Mouse (Mus musculus): ENCODE measurements at regions not wholly inside any gene's neighbourhood (a gene's known extent, or its start where the extent isn't known, plus 50 kb on each side); places are given as distances from the start of the nearest gene placed in this dataset.
"Not testable (repeated sequence)": the region's sequence is repeated elsewhere in the genome, so short reads cannot be mapped to it uniquely, and the experiment has no call there.

- no peak for DNase-seq (ENCODE audit: low spot score in 2 of 2)
Observed at GRCm38 (mm10) chr4:131417159-131417748, 420.8 kb downstream of the Ptpru start.

GRCm38 (mm10) chr4:131425311-131425710, 412.8 kb downstream of the Ptpru start:
- no peak for DNase-seq (ENCODE audit: low spot score in 2 of 2)

- no peak for DNase-seq (ENCODE audit: low spot score in 2 of 2)
Observed at GRCm38 (mm10) chr4:131427871-131428270, 410.2 kb downstream of the Ptpru start.

- no peak for DNase-seq (ENCODE audit: low spot score in 2 of 2)
Observed at GRCm38 (mm10) chr4:131429356-131429755, 408.7 kb downstream of the Ptpru start.

GRCm38 (mm10) chr4:131430420-131430819, 407.7 kb downstream of the Ptpru start:
- DNase-seq (ENCODE audit: low spot score in 2 of 2): no peak

- DNase-seq (ENCODE audit: low spot score in 2 of 2): no peak
Observed at GRCm38 (mm10) chr4:131431188-131431587, 406.9 kb downstream of the Ptpru start.

- no peak for DNase-seq (ENCODE audit: low spot score in 2 of 2)
Observed at GRCm38 (mm10) chr4:131432591-131433177, 405.4 kb downstream of the Ptpru start.

GRCm38 (mm10) chr4:131435222-131435621, 402.9 kb downstream of the Ptpru start:
- no peak for DNase-seq (ENCODE audit: low spot score in 2 of 2)

GRCm38 (mm10) chr4:131438403-131438802, 399.7 kb downstream of the Ptpru start:
- DNase-seq (ENCODE audit: low spot score in 2 of 2): no peak

- DNase-seq (ENCODE audit: low spot score in 2 of 2): no peak
Observed at GRCm38 (mm10) chr4:131438883-131439282, 399.2 kb downstream of the Ptpru start.

GRCm38 (mm10) chr4:131440845-131441244, 397.2 kb downstream of the Ptpru start:
- DNase-seq (ENCODE audit: low spot score in 2 of 2): no peak

GRCm38 (mm10) chr4:131443518-131443917, 394.6 kb downstream of the Ptpru start:
- no peak for DNase-seq (ENCODE audit: low spot score in 2 of 2)

GRCm38 (mm10) chr4:131450296-131450695, 387.8 kb downstream of the Ptpru start:
- not testable (repeated sequence) for DNase-seq (ENCODE audit: low spot score in 2 of 2)

GRCm38 (mm10) chr4:131457551-131457950, 380.5 kb downstream of the Ptpru start:
- DNase-seq (ENCODE audit: low spot score in 2 of 2): no peak

GRCm38 (mm10) chr4:131459746-131460145, 378.3 kb downstream of the Ptpru start:
- DNase-seq (ENCODE audit: low spot score in 2 of 2): no peak

GRCm38 (mm10) chr4:131461312-131461711, 376.8 kb downstream of the Ptpru start:
- no peak for DNase-seq (ENCODE audit: low spot score in 2 of 2)

- DNase-seq (ENCODE audit: low spot score in 2 of 2): no peak
Observed at GRCm38 (mm10) chr4:131461728-131462127, 376.4 kb downstream of the Ptpru start.

GRCm38 (mm10) chr4:131475023-131475422, 363.1 kb downstream of the Ptpru start:
- DNase-seq (ENCODE audit: low spot score in 2 of 2): no peak

- DNase-seq (ENCODE audit: low spot score in 2 of 2): no peak
Observed at GRCm38 (mm10) chr4:131478923-131479322, 359.2 kb downstream of the Ptpru start.

GRCm38 (mm10) chr4:131483958-131484605, 354.0 kb downstream of the Ptpru start:
- no peak for DNase-seq (ENCODE audit: low spot score in 2 of 2)

- no peak for DNase-seq (ENCODE audit: low spot score in 2 of 2)
Observed at GRCm38 (mm10) chr4:131484607-131485111, 353.4 kb downstream of the Ptpru start.

- no peak for DNase-seq (ENCODE audit: low spot score in 2 of 2)
Observed at GRCm38 (mm10) chr4:131485126-131485825, 352.8 kb downstream of the Ptpru start.
